Mouse (Mus musculus): ENCODE results near the gene Adora2b.

DNA sequence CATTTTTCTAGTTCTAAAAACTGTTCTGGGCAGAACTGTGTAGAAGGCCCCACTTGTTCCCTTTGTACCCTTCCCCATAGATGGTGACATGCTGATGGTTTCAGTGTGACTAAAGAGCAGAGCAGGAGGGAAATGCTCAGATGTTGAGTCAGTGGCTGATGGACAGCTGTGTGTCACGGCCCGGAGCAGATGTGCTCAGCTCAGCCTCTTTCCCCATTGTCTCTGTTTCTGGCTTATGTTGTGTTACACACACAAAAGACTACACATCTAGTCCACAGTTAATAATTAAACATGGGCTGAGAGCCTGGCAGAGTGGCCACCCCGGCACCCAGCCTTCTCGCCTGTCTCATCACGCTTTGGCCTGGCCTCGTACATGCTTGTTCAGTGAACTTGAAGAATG, 31.0 kb upstream of the Adora2b start:
- TF ChIP-seq CTCF (IDR thresholded peaks at IDR 0.05; ENCODE audit: low read depth, low read length): no peak
- TF ChIP-seq POLR2A (IDR thresholded peaks at IDR 0.05; ENCODE audit: extremely low read depth, insufficient read depth, low read length): no peak
